ENCODE assay signal across 12 mouse cellular contexts in genomic region chr8:64644108-64645005, GRCm38 (mm10). TPM values are rescaled to one million over a fixed set of nuclear protein-coding genes. Genes with fewer than 3 reads are reported as not detected.
DNase-seq lines count a peak whose midpoint lies in the region; ATAC-seq and TF ChIP-seq lines count a peak whose summit lies in the region.
"Had no signal": no experiment of that assay in that cellular context is flagged by ENCODE, and none has a peak within 500 bp of the region (broad histone marks: within the 10 kb centered on the region; RNA-seq: fewer than 3 reads in every experiment).

No protein-coding gene starts in this region.

- no peak for ATAC-seq in neural tube, embryonic 13.5 days (ENCODE audit: low read depth)

- intact Hi-C loops in gastrocnemius, adult 2 months (cut with DNase I) = no loop called here
- intact Hi-C loops in gastrocnemius, postnatal 36 days (cut with DNase I) = no loop called here

- no peak for TF ChIP-seq POLR2A in bone marrow macrophage, adult 2 months (IDR thresholded peaks at IDR 0.05; ENCODE audit: borderline replicate concordance, low read depth, low read length)
- TF ChIP-seq POLR2A in olfactory bulb, adult 2 months (IDR thresholded peaks at IDR 0.05; ENCODE audit: insufficient read depth, low read depth, low read length) = no peak
- no peak for TF ChIP-seq POLR2A in lung, adult 2 months (IDR thresholded peaks at IDR 0.05; ENCODE audit: borderline replicate concordance, extremely low read depth, low read depth, low read length)

- no peak for TF ChIP-seq CTCF in gastrocnemius, adult 2 months (IDR thresholded peaks at IDR 0.05)
- no peak for TF ChIP-seq CTCF in bone marrow macrophage, adult 2 months (IDR thresholded peaks at IDR 0.05; ENCODE audit: low read depth, low read length)
- TF ChIP-seq CTCF in olfactory bulb, adult 2 months (IDR thresholded peaks at IDR 0.05; ENCODE audit: insufficient read depth, low read depth, low read length) = no peak
- TF ChIP-seq CTCF in lung, adult 2 months (IDR thresholded peaks at IDR 0.05; ENCODE audit: insufficient read depth, low read length) = no peak

- peaks cover 21% of the 10 kb centered on the region for H3K4me1 ChIP-seq in neural tube, embryonic 13.5 days (replicated peaks)
- H3K4me1 ChIP-seq in bone marrow macrophage, adult 2 months (ENCODE audit: control insufficient read depth, insufficient read depth, low read length) = peaks cover 24% of the 10 kb centered on the region
- peaks cover 5% of the 10 kb centered on the region; the same call in 1 of the 2 replicates for H3K4me1 ChIP-seq in olfactory bulb, adult 2 months (ENCODE audit: control insufficient read depth, insufficient read depth, low read length)
- no peaks in the 10 kb centered on the region for H3K4me1 ChIP-seq in lung, adult 2 months (ENCODE audit: control insufficient read depth, insufficient read depth, low read length)
- H3K4me1 ChIP-seq: limb, embryonic 12.5 days had no signal

- peak overlapping the region; percentile 73 for H3K27ac ChIP-seq in gastrocnemius, adult 2 months
- peak overlapping the region; percentile 33; the same call in 1 of the 2 replicates for H3K27ac ChIP-seq in neural tube, embryonic 13.5 days (replicated peaks)
- H3K27ac ChIP-seq in bone marrow macrophage, adult 2 months (ENCODE audit: insufficient read depth, low read depth, low read length) = peak overlapping the region; percentile 70
- H3K27ac ChIP-seq in olfactory bulb, adult 2 months (ENCODE audit: insufficient read depth, low read depth, low read length) = peak overlapping the region; percentile 46
- H3K27ac ChIP-seq: limb, embryonic 12.5 days had no signal

- H3K4me2 ChIP-seq in neural tube, embryonic 13.5 days = no peak overlapping the region
- H3K4me2 ChIP-seq: heart, embryonic 12.5 days; limb, embryonic 12.5 days had no signal

- no peak overlapping the region for H3K4me3 ChIP-seq in gastrocnemius, adult 2 months
- H3K4me3 ChIP-seq in neural tube, embryonic 13.5 days = no peak overlapping the region
- H3K4me3 ChIP-seq in bone marrow macrophage, adult 2 months (ENCODE audit: insufficient read depth, low read length) = no peak overlapping the region
- H3K4me3 ChIP-seq in olfactory bulb, adult 2 months (ENCODE audit: insufficient read depth, low read depth, low read length) = no peak overlapping the region
- no peak overlapping the region for H3K4me3 ChIP-seq in lung, adult 2 months (replicated peaks; ENCODE audit: extremely low read depth, low read depth, low read length)
- H3K4me3 ChIP-seq: heart, embryonic 12.5 days; limb, embryonic 12.5 days had no signal

- WGBS in neural tube, embryonic 13.5 days = 79% methylated on average over 12 of the region's 12 CpGs
- WGBS in olfactory bulb, adult 2 months = 65% methylated on average over 12 of the region's 12 CpGs
- WGBS in lung, adult 2 months = 81% methylated on average over 12 of the region's 12 CpGs

- H3K36me3 ChIP-seq in neural tube, embryonic 13.5 days = no peaks in the 10 kb centered on the region
- H3K36me3 ChIP-seq: heart, embryonic 12.5 days; limb, embryonic 12.5 days had no signal

- DNase-seq in gastrocnemius, adult 2 months = no peak
- no peak for DNase-seq in gastrocnemius, postnatal 36 days
- no peak for DNase-seq in neural tube, embryonic 10.5 days (ENCODE audit: extremely low spot score, low spot score)
- no peak for DNase-seq in lung, adult 2 months
- DNase-seq: cerebellum, adult 9-10 months; kidney, adult 2 months; lung, adult 18-20 months had no signal

- H3K27me3 ChIP-seq in neural tube, embryonic 13.5 days = no peaks in the 10 kb centered on the region
- H3K27me3 ChIP-seq: heart, embryonic 12.5 days; limb, embryonic 12.5 days had no signal

- no peaks in the 10 kb centered on the region for H3K9me3 ChIP-seq in neural tube, embryonic 13.5 days
- H3K9me3 ChIP-seq: heart, embryonic 12.5 days; limb, embryonic 12.5 days had no signal

- no peak overlapping the region for H3K9ac ChIP-seq in neural tube, embryonic 13.5 days
- H3K9ac ChIP-seq: heart, embryonic 12.5 days; limb, embryonic 12.5 days had no signal

RNA-seq across cellular contexts. Expression of gene Cpe, which starts 48.5 kb away (rescaled TPM):
- 100 to 1,000 TPM; 196 to 239 TPM for total RNA-seq in gastrocnemius, adult 2 months (2021)
- total RNA-seq in gastrocnemius, postnatal 36 days (2021) = 100 to 1,000 TPM; 223 to 229 TPM
- 662 and 663 TPM in 2 replicates for polyA plus RNA-seq in neural tube, embryonic 13.5 days (2015; fragmentation: Nextera tagmentation; extraction: Ambion mirVana)
- polyA plus RNA-seq in bone marrow macrophage, adult 2 months (2012; ENCODE audit: insufficient read depth, insufficient read length, missing spikeins) = 1.4 and 1.8 TPM in 2 replicates
- 578 and 655 TPM in 2 replicates for polyA plus RNA-seq in olfactory bulb, adult 2 months (2012; ENCODE audit: insufficient read depth, insufficient read length, low replicate concordance, missing spikeins)
- polyA plus RNA-seq in lung, adult 2 months (2012; rRNA removed) = 28.8 and 29.7 TPM in 2 replicates

Comparison
In these comparisons a context has a peak if more than half of its experiments do, and no peak if none do; other contexts are left out.
1. RNA of gene Cpe, which starts 48.5 kb away (polyA plus RNA-seq): 662 to 663 TPM in neural tube, embryonic 13.5 days and 578 to 655 TPM in olfactory bulb, adult 2 months; 28.8 to 29.7 TPM in lung, adult 2 months and 1.4 to 1.8 TPM in bone marrow macrophage, adult 2 months; every median in the first group is over 10 times any median in the second.
2. Peak in every context shown above with its lines, with median percentiles within 50 percentile points of each other: H3K27ac ChIP-seq.